10 mouse cellular contexts compared by ENCODE assay signal in genomic region chr1:137373509-137374420, GRCm38 (mm10).
DNase-seq lines count a peak whose midpoint lies in the region; ATAC-seq and TF ChIP-seq lines count a peak whose summit lies in the region.
"Had no signal": no experiment of that assay in that cellular context is flagged by ENCODE, and none has a peak within 500 bp of the region (broad histone marks: within the 10 kb centered on the region; RNA-seq: fewer than 3 reads in every experiment).

No protein-coding gene starts in this region.

- H3K27ac ChIP-seq in forebrain, postnatal 0 days (ENCODE audit: low read depth, low read length): no peak overlapping the region
- H3K27ac ChIP-seq in midbrain, embryonic 13.5 days: peak overlapping the region; percentile 60

- no peaks in the 10 kb centered on the region for H3K36me3 ChIP-seq in forebrain, postnatal 0 days (ENCODE audit: insufficient read depth)
- H3K36me3 ChIP-seq in midbrain, embryonic 13.5 days: no peaks in the 10 kb centered on the region

- H3K27me3 ChIP-seq in forebrain, postnatal 0 days (ENCODE audit: insufficient read depth, low read length): no peaks in the 10 kb centered on the region
- H3K27me3 ChIP-seq in midbrain, embryonic 13.5 days: no peaks in the 10 kb centered on the region

- no peak overlapping the region for H3K4me2 ChIP-seq in forebrain, postnatal 0 days (ENCODE audit: low read depth)
- H3K4me2 ChIP-seq in midbrain, embryonic 13.5 days (replicated peaks): no peak overlapping the region

- H3K9me3 ChIP-seq in forebrain, postnatal 0 days (ENCODE audit: low read length): no peaks in the 10 kb centered on the region
- H3K9me3 ChIP-seq in midbrain, embryonic 13.5 days: no peaks in the 10 kb centered on the region

- no peak overlapping the region for H3K9ac ChIP-seq in forebrain, postnatal 0 days
- no peak overlapping the region for H3K9ac ChIP-seq in midbrain, embryonic 13.5 days (replicated peaks)

- ATAC-seq in forebrain, postnatal 0 days: no peak
- ATAC-seq in midbrain, embryonic 13.5 days: peak; percentile 78
- ATAC-seq: activated CD4-positive, CD25-positive, alpha-beta regulatory T cell, adult 4 months had no signal

- TF ChIP-seq CTCF in forebrain, postnatal 0 days (IDR thresholded peaks at IDR 0.05; ENCODE audit: low read depth): no peak

- H3K4me3 ChIP-seq in forebrain, postnatal 0 days (ENCODE audit: low read depth, low read length): no peak overlapping the region
- no peak overlapping the region for H3K4me3 ChIP-seq in midbrain, embryonic 13.5 days (replicated peaks)

- DNase-seq in embryo, embryonic 10 days (ENCODE audit: low spot score): peak; percentile 49
- DNase-seq in embryo, embryonic 9.5 days (ENCODE audit: extremely low spot score): no peak
- peak; percentile 48 for DNase-seq in embryo, embryonic 10.5 days (ENCODE audit: low spot score)
- peak; percentile 4 for DNase-seq in forebrain, postnatal 0 days
- DNase-seq in adrenal gland, adult (ENCODE audit: inconsistent age in 2 of 2, low spot score in 1 of 2): no peak
- DNase-seq in ovary, postnatal 14 days (ENCODE audit: low spot score): no peak
- no peak for DNase-seq in thymus, postnatal 4 days
- DNase-seq: heart, postnatal 36 days had no signal

- no peaks in the 10 kb centered on the region for H3K4me1 ChIP-seq in forebrain, postnatal 0 days (ENCODE audit: insufficient read depth)
- H3K4me1 ChIP-seq in midbrain, embryonic 13.5 days (replicated peaks): peaks cover 29% of the 10 kb centered on the region

- WGBS in forebrain, postnatal 0 days: 17% methylated on average over 15 of the region's 15 CpGs
- WGBS in midbrain, embryonic 13.5 days: 33% methylated on average over 15 of the region's 15 CpGs

Comparison
In these comparisons a context has a peak if more than half of its experiments do, and no peak if none do; other contexts are left out.
1. DNase-seq: peak in embryo, embryonic 10 days (single experiment), embryo, embryonic 10.5 days (single experiment) and forebrain, postnatal 0 days (single experiment); none in embryo, embryonic 9.5 days (single experiment), adrenal gland, adult (0 of 2), ovary, postnatal 14 days (single experiment) and thymus, postnatal 4 days (single experiment).